Mouse (Mus musculus): ENCODE results near the gene Htr3a. TPM values are rescaled to one million over a fixed set of nuclear protein-coding genes. Genes with fewer than 3 reads are reported as not detected.

The Htr3a gene
- not detected for polyA plus RNA-seq (2017; shearing (Covaris generic))

DNA sequence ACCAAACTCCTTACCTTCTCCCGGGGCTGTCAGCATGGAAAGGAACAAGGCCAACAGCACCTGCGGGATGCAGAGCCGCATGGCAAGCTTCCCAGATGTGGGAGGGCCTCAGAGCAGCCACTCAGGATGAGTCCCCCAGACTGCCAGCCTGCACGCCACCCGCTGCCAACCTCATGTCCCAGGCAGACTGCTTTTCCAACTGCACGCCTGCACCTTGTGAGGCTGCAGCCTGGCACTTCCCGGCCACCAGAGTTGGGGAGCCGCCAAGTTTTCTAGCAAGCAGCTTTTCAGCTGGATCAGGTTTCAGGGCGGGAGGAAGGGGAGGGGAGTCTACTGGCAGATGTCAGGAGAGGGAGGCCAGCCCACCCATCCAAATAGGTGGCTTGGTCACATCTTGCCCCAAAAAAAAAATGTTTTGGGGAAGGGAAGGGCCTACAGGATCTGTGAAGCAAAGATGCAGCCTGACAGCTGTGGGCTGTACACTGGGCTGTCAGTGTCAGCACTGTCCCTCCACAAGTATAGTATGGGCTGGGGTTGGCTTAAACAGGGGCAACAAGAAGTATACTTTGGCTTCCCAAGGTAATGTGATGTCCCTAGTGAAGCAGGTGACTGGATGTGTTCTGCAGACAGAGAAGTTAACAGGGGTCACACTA is at the start of gene Htr3a:
Htr3a (minus strand) TSS at position 215 of the 653 bp plus-strand sequence.
- no peak for ATAC-seq

DNA sequence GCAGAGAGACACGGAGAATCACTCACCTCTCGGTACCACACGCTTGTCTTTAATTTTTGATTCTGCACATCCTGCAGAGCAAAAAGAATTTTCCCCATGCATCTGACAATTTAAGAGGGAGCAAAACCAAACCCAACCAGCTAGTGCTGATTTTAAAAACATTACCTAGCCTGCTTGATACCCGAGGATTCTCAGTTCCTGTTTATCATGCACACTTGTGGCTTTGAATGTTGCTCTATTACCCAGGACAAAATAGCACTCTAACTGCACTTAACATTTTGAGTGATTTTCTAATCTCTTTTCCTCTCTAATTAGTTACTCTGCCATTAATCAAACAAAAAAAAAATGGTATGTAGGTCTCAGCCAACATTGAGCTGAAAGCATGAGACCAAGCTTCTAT is 36.7 kb upstream of the Htr3a start:
- ATAC-seq: no peak

DNA sequence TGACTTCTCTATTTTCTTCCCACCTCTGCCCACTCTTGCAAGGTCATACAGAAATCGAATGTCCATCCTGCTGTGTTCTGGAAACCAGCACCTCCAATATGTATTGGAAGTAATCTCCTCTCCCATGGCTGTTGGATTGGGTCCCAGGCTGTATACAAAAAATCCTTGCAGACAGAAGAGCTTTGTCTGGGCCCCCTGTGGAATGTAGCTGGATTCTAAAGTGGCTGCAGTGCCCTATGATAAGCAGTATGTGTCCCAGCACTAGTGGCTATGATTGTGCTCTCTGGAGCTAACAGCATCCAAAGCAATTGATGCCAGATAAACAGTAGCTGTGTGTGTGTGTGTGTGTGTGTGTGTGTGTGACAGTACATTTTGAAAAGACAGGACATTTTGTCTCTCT is 31.4 kb upstream of the Htr3a start:
- ATAC-seq: no peak

DNA sequence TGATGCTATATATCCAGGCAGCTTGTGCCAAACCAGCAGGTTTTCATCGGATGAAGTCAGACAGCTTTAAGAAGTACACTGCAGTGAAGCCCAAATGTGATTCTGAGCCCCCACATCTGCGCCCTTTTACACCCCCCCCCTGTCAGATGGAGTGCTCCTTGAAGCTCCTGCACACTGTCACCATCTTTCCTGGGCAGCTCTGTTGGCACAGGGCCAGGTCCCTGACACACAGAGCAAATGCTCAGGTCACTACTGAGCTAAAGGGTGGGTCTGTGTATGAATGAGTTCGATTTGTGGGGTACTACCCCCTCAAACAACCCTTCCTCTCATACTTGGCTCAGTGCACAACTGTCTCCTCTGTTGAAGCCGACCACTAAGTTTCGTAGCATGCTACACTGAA is 18.5 kb upstream of the Htr3a start:
- no peak for ATAC-seq

DNA sequence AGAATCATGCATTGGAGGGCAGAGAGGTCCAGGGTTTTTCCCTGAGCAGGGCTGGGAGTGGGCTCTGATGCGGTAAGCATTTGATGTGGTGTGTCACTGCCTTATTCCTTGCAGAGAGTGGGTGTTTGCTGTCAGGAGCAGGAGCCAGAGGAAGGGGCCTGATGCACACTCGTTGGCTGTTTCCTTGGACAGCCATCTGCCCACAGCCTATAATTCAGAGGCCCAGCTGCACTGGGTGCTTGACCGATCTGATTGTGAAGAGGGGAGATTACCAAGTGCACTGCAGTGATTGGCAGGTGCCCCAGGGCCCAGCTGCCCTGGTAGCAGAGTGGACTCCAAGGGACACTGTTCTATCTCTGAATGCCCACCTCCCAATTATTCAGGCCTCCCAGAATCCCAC is 17.9 kb upstream of the Htr3a start:
- no peak for ATAC-seq

DNA sequence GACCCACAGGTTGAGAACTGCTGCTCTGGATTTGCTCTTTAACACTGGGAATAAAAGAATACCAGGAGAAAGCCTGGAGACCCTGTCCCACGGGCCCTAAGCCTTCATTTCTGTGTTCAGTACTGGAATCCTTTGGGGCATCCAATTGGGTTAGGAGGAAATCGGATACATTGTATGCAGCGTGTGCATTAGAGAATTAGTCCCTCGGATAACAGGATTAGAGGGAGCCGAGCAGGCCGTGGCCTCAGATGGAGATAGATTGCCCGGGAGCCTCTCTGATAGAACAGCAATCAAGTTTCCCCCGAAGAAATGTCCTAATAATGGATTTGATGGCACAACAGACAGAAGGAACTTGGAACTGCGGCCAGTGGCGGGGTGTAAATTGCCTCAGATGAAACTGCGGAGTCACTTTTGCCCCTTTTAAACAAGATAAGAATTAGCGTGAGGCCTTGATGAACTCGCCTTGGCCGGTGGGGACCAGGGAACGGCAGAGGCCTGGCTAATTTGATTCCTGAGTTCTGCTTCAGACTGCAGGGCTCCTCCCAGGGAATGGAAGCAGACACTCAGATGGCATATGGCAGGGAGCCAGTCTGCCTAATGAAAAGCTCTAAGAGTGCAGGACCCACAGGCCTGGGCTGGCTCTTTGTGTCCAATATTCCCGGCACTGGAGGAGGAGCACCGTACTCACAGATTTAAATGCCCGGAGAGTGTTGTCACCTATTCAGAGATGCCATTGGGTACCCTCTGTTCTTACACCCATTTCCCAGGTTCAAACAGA is 5.3 kb upstream of the Htr3a start:
- ATAC-seq: no peak

DNA sequence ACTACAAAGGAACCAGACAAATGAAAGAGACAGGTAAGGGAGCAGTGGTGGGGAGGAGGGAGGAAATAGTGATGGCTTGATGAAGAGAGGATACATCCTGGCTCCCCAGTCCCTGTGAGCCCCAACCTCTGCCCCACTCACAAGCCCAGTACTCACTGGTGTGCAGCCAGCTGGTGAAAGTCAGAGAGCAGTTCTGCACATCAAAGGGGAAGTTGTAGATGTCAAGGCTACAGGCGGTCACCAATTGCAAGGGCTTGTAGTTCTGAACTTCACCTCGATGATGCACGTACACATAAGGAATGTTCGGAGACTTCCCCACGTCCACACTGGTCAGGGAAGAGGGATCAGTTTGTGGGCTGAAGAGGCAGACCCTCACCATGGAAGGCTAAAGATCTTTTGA is 6.5 kb downstream of the Htr3a start:
- ATAC-seq: no peak

DNA sequence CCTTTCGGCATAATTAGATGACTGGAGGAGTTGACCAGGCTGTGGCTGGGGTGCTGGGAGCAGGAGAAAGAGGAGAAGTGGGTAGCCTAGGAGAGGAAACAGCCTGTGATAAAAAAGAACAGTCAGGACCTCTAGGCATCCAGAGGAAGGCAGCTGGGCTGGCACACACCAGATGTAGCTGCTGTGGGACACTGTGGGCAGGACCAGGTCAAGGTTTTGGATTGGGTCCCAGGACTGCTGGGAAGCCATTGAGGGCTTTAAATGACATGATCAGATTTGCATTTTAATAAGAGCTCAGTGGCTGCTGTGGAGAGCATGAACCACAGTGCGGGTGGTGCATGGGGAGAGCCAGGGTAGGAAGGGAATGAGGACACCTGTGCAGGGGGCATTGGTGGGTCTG is 7.1 kb downstream of the Htr3a start:
- ATAC-seq: no peak

DNA sequence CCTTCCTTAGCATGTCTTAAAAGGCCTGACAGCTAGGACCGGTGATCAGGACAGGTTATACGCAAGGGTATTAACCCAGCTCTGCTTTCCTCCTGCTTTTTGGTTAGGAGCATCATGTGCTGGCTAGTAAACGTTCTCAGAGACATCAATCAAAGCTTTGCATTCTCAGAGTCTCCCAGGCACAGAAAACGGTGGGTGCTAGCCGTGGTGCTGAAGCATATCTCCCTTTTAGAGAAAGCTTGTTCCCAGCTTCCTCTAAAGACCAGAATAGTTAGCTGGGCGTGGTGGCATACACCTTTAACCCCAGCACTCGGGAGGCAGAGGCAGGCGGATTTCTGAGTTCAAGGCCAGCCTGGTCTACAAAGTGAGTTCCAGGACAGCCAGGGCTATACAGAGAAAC is 12.3 kb downstream of the Htr3a start:
- no peak for ATAC-seq

DNA sequence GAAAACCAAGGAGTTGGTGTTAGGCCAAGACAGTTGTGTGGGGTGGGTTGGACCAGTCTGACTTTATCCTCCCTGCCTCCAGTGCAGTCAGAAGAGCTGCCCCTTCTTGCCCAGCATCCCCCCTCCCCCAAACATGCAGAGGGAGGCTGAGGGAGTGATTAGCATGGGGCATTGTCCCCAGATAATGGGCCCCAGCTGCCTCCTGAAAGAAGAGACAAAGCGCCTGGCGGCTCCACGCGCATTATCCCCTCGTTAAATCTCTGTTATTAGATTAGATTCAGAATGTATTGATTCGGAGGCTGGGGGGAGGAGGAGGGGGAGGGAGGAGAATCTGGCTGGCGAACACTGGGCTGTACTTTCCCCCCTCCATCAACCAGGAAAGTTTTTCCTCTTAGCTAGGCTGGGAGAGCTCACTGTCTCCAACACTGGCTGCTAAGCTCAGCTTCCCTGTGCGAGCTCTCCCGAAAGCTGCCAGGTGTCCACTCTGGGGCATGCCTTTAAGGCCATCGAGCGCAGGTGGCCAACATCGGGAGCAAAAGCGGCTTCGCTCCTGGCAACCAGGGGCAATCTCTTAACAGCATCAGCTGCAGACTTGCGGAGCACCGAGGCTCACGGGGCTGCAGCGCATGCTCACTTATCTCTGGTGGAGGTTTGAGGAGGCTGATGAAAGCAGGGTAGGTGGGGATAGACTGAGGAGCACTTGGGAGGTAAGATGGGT is 14.9 kb downstream of the Htr3a start:
- ATAC-seq: no peak

DNA sequence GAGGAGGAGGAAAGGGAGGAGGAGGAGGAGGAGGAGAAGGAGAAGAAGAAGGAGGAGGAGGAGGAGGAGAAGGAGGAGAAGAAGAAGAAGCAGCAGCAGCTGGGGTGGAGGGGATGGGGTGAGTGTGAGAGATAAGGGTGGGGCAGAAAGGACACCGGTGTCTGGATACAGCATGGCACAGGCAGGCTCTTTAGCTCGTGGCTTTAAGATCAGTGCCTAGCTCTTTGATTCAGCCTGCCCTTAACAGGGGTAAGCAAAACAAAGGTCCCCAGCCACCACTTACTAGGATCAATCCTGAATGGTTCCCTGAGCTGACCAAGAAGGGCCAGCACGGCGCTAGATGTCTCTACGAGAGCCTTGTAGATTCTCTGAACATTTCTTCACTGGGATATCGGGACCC is 16.1 kb downstream of the Htr3a start:
- ATAC-seq: no peak

DNA sequence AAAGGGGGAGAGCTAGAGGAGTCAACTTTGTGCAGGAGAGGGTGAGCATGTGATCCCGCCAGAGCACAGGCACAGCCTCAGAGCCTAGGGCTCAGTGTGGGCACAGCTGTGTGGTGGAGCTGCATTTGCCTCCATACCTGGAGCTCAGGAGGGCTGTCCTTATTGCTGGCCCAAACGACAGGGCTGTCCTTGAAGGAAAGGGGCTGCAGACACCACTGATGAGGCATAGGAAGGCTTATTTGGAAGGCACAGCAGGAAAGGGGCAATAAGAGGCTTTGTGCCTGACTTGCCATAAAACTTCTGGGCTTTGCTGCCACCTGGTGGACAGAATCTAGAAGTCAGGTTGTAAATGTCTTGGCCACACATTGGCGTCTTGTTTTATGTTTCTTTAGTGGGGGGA is 16.9 kb downstream of the Htr3a start:
- no peak for ATAC-seq

DNA sequence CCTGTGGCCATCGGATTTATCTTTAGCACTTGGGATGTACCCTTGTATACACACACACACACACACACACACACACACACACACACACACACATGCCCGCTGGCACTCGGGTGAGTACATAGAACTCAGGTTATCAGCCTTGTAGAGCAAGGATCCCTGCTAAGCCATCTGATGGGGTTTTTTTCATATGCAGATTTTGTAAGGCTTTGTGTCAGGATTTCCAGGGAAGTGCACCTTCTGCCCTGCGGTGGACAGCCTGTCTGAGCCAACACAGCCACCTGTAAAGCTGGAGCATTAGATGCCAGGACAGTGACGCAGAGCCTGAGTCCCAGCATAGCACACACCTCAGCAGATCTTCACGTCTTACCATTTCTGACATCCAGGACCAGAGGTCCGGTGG is 21.8 kb downstream of the Htr3a start:
- no peak for ATAC-seq

DNA sequence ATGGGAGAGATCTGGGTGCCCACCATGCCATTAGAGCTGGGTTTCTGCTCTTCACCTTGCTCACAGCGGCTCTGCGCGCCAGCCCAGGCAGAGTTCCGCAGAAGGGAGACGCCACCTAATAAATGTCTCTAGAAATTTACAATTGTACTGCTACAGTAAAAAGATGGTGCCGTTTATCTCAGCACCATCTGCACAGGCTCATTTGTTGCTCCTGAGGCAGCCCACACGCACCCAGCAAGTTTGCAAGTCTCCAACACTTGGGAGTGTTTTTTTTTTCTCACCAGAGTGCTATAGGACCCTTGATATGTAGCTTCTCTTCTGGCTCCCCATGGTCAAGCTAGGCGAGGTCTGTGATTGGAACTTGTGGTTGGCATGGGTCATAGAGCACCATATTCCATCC is 38.0 kb downstream of the Htr3a start:
- ATAC-seq: no peak

DNA sequence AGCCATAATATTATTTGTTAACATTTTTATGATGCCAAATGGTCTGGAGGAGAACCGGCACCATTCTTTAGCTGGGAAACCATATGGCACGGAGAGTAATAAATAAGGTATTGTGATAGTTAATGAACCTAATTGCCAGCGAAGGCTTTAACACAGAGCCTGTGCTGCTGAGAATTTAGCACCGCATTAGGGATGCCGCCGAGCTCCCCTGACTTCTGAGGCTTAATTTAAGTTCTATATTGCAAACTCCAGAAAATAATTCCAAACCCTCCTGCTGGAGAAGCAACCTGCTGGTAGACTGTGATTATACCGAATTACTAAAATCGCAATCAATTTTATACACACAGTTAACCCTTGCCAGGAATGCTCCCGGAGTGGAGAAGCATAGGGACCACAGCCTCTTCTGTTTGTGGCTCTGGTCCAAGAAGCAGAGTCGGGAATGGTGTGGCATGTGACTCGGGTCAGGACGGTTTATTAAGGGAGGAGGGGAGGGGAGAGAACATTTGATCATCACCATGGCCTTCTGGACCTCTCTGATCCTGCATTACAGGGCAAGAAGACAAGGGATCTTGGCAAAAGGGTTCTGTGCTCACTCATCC is 44.3 kb downstream of the Htr3a start:
- no peak for ATAC-seq

DNA sequence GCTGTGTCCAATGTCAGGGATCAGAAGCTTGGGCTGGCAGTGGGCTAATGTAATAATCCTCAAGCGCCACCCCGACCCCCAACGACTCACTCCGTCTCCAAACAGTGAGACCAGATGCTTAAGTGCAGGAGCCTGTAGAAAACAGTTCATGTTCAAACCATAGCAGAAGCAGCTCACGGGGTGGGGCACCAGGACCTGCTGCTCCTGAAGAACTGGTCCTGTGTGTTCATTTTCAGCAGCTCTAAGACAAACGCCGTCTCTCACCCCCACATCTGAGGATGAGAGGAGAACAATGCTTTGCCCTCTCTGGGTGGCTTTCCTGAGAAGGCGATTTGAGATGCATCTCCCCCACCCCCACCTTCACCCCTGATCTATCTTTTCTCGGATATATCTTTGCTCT is 45.7 kb downstream of the Htr3a start:
- ATAC-seq: no peak

DNA sequence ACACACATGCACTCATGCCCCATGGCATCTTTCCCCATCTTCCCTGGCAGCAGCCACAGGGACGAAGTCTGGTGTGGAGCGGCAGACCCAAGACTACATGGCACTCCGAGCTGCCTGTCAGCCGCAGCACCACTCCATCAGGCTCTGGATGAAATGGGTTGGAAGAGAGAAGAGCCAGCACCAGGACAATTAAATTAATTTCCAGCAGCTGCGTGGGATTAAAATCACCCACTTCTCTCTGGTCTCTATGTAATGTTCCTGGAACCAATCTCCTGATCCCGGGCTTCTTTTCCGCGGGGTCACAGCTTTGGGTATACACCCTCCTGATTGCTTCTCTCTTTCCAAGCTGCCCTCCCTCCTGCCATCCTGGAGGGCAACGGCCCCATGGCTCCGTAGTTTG is 49.4 kb downstream of the Htr3a start:
- no peak for ATAC-seq

DNA sequence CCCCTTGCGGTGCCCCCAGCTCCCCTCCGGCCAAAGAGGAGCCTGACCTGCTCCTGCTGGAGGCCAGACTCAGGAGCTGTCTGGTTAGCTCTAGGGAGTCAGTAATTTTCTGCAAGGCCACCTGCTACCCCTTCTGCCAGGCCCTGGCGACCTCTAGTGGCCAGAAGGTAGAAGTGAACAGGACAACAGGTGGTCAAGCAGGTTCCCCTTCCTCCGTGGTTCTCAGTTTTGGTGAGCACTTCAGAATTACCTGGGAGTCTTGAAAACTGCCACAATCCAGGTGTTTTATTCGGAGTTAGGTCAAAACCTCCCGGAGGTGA is 50.4 kb downstream of the Htr3a start:
- ATAC-seq: no peak

DNA sequence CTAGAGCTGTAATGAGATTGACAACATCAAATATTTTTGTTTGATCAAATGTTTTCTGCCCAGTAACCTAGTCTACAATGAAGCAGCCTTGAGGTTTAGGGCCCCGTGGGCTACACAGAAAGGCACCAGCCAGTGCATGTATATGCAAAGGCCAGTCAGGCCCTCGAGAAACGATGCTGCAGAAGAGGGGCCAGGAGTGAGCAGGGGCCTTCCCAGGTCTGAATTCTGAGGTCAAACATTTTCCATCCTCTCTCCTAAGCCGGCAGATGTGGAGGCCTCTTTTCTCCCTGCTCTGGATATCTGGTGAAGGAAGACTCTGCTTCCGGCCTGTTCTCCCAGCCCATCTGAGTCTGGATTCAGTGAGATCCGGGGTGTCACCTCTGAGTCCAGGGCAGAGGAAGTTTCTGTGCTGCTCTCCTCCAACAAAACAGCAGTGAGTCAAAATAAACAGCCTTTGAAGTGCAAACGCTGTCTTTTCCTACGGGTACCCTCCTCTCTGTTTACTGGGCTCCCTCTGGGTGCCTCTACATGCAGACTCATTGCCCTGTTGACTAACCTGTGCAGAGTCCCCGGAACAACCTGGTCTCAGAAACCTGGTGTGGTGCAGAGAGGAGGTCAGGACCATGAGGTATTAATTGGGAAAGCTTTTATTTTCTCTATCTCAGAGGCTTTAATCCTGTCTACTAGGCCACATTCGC is 50.9 kb downstream of the Htr3a start:
- ATAC-seq: no peak

DNA sequence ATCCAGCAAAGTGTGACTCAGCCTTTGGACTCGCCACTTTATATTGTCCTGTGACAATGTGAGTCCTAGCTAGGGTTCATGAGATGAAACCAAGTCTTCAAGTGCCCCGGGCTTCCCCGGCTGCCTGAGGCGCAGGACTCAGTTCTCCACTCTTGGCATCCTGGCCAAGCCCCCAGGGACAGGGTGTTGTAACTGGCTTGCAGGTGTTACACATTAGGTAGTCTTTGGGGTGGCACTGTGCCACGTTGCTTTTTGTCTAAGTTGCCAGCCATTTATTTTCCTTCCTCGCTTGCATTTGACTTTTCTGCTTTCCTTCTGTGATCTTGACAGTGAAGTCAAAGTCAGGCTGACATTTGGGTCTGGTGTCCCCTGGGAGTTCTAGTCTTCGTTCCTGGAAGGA is 53.0 kb downstream of the Htr3a start:
- no peak for ATAC-seq

DNA sequence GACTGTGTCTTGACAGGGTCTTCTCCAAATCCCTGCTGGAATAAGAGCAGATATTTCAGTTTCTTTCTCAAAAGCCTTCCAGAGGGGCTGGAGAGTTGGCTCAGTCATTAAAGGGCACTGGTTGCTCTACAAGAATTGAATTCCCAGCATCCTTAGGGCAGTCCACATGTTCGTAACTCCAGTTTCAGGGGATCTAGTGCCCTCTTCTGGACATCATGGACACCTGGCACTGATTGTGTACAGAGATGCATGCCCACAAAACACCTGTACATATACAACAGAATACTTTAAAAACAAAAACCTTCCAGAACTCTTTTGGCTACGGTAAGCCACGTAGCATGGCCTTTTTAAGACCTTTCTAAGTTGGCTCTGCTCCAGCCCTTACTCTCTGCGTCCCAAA is 54.7 kb downstream of the Htr3a start:
- no peak for ATAC-seq

DNA sequence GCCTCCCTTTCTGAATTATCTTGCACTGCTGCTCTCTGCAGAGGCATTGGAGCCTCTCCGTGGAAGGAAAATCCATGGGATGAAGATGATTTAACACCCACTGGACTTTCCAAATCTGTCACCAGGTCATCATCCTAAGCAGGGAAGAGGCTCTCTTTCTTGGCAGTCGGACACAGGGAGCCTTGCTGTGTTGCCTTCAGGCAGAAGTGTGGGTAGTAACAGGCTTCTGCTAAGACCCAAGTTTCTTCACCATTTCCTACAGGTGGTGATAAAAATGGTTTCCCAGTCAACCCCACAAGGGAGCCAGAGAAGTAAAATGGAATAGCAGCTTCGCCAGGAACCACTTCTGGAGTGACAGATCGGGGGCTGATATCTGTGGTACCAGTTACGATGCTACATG is 61.4 kb downstream of the Htr3a start:
- ATAC-seq: no peak
